Mouse (Mus musculus) ovary, postnatal 10 days (tissue): ENCODE measurements around the gene Acbd4.
A peak's percentile ranks its signal among the peaks of the same experiment; 100 is the strongest.

Source experiments
- DNase-seq: peaks from one replicate; pipeline ENCODE4 v3.0.0; 2022; ENCODE audit warnings: low spot score

Gene Acbd4

DNA sequence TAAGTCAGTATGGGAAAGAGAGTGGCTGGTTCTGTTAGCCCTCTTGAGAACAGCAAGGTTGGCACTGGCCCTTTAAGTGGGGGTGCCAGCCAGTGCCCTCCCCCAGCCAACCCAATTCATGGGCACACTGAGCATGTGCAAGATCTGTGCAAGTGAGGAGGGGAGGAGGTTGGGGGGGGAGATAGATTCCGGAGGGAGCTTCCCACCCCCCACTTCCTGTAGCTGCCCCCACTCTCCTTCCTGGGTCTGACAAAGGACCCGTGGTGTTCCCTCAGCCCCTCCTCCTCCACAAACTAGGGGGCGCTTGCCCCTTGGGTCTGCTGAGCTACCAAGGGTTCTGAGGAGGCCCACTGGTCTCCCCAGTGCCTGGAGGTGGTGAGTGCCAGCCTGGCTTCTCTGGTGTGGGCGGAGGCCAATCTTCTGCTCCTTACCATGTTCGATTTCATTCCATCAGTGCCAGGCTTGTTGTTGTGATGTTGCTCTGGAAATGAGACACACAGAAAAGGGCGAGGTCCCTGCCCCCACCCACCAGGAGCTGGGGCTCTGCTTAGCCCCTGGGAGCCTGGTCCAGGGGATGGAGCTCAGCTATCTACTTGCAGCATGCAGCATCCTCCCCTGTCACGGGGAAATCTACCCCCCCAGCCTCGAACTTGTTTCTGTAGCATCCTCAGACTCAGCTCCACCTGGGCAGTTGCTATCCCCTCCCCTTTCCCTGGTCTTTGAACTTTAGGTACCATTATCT lies 41.1 kb downstream of the Acbd4 start:
- DNase-seq, result no peak

DNA sequence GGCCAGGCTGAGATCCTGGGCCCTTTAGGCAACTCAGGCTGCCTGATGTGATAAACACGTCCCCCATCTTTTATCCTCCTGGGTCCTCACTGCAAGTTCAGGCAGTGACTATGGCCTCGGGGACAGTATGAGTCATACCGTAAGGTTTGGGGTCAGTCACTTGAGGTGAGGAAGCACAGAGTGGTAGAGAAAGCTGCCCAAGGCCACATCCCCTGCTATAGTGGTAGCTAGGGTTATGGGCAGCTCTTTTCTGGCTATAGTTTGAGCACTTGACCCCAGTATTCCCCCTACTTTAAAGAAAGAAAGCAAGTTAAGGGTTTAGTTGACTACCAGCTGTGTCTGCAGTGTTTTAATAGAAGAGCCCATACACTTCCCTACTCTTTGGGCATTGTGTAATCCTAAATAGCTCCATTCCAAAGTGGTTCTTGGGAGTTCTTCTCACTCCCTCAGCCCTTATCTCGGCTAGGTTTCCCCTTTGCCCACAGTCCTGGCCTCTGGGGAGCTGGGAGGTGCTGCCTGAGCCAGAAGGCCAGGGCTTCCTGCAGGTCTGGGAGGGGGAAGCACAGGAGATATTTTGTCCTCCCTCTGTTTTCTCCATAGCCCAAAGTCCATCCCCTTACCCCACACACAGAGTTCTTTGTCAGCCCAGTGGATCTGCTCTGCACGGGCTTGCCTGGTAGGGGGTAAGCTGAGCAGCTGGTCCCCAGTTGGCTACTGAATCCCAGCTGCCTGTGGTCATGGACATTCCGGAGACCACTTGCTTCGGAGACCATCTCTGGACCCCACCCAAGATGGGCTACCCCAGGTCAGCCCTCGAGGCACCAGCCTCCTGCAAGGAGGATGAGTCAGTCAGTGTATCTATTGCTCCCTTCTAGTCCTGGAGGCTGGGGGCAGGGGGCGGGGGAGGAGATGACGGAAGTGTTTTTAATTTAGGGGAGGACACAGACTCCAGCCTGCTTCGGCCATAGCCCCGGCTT lies 43.1 kb downstream of the Acbd4 start:
- no peak for DNase-seq

DNA sequence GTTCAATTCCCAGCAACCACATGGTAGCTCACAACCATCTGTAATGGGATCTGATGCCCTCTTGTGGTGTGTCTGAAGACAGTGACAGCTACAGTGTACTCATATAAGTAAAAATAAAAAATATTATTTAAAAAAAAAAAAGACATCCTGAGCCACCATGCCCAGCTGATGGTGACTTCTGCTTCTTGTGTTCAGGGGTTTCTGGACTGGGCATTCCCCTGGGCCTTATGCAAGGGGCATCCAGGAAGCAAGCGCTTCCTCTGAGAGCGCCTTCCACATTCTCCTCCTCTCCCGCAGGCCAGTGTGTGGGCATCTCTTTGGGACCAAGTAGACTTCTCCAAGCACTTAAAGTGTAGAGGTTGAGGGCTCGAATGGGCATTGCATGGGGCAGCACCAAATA lies 44.9 kb downstream of the Acbd4 start:
- DNase-seq, result no peak

DNA sequence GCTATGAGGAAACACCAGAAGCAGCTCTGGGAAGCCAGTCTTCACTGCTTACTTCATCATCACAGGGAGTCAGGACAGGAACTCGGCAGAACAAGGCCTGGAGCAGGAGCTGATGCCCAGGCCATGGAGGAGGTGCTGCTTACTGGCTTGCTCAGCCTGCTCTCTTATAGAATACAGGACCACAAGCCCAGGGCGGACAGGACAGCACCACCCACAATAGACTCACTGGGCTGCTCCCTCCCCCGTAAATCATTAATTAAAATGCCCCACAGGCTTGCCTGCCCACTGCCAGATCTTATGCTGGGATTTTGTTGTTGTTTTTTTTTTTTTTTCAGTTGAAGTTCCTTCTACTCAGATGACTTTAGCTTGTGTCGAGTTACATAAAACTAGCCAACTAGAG lies 46.3 kb downstream of the Acbd4 start:
- no peak for DNase-seq

DNA sequence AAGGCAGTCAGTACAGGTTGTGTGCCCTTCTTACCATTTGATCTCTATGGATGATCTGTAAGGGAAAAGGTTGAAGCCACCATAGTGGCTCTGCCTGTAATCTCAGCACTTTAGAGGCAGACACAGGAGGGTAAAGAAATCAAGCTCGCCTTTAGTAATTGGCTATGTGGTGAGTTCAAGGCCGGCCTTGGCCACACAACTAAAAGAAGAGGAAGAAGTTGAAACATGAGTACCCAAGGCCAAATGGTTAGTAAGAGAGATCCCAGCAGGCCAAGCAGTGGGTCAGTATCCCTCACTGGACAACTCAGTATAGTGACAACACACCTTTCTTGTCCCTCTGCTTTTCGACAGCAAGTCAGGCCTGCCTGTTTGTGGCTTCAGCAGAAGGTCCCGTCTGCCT lies 48.3 kb downstream of the Acbd4 start:
- DNase-seq, result no peak

DNA sequence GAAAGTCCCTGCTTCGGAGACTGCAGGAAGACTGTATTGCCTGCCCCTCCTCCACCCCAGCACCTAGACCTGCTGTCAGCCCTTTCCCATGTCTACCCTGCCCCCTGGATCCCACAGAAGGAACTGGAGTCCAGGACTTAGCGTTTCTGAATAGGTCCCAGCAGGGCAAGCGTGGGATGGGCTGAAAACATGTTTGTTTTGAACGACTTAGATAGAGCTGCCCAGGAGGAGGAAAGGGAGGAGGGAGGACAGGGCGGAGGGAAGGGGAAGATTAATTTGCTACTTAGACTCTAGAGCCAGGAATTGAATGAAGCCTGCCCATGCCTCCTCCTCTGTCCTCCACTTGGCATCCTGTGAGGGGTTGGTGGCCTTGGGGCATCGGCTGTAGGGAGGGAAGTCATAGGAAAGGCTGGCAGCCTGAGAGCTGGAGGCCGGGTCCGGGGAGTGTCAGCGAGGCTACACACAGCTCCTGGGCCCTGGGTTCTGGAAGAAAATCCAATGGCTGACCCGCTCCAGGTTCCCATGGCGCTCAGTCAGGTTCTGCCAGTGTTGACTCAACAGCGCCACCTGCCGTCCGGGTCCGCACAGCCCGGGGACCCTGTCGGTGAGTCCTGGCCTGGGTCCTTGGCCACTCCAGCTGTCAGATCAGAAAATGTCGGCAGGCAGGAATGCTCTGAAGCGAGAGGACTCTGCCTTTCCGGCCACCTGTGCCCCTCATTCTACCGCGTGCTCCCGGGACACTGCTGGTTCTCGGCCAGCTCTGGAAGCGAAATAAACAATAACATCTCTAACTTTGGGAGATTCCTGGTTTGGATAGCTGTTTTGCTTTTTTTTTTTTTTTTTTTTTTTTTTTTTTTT lies 57.4 kb downstream of the Acbd4 start:
- peak; percentile 99 for DNase-seq

DNA sequence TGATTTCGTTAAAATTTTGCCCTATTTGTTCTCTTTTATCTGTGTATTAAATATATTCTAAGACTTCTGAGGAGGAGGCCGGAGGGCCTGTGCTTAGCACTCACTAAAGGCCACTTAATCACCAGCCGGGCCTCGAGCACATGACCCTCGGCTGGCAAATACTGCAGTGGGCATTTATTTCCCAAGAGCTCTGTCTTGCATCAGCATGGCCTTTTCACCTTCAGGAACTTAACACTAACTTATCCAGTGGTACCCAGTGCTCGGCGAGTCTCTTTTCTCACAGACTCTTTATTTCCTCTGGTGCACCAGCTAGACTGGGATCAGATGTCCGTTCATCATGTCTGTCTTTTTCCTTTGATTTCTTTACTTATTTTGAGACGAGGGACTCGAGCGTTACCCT lies 59.3 kb downstream of the Acbd4 start:
- DNase-seq, result no peak

DNA sequence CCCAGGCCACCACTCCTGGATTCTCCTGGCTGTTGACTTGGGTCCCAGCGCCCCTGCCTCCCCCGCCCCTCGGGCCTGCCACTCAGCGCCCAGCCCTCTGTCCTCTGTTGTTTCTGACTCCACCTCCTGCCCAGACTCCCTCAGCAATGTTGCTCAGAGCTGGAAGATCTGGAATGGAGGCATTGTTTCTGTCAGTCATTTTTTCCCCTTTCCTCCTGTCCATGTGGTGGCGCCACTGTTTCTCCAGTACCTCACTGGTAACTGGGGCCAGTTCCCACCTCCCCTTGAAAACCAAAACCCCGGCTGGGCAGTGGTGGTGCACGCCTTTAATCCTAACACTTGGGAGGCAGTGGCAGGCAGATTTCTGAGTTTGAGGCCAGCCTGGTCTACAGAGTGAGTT lies 60.0 kb downstream of the Acbd4 start:
- no peak for DNase-seq
